Mouse (Mus musculus) 3134 (cell line): ENCODE results near the gene Rftn1.

ENCODE experiments used
- DNase-seq: peaks from one replicate; pipeline ENCODE4 v3.0.0-alpha.2; 2011; ENCODE audit warnings: low spot score; ENCODE audit not compliant: insufficient read length; ENCODE audit errors: extremely low read depth

The Rftn1 gene

DNA sequence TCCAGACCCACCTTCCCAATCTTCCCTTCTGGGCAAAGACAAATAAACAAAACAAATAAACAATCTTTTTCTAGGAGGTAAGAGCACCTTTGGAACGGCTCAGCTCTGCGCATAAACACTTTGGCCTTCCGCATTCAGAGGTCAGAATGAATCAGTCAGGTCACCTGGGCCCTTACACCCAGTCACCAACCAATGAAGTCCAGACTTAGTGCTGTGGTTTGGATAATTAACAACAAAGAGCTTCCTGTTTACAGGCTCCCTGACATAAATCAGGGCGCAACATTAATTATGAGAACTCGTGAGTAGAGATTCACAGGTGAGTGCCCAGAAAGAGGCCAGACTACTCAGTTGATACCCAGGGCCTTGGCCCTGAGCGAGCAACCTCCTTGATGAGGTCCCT lies 194.4 kb downstream of the Rftn1 start:
- no peak for DNase-seq

DNA sequence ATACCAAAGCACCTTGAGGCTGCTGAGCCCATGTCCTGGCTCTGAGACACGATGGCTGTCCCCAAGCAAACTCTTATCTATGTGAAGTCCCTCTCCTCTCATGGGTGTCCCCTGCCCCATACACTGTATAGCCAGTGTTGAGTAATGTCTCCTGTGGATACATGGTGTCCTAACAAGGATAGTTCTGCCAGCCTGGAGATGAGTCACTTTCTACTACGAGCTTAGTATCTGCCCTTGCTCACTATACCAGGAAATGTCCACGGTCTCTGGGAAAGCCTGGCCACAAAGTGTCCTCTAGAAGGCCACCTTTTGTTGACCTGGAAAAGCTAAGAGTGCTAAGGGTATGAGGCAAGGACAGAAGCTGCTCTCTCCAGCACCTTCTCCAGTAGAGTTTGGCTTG lies 195.2 kb downstream of the Rftn1 start:
- no peak for DNase-seq

GRCm38 (mm10) chr17:49993631-49994030 lies 196.8 kb downstream of the Rftn1 start:
- DNase-seq: no peak

DNA sequence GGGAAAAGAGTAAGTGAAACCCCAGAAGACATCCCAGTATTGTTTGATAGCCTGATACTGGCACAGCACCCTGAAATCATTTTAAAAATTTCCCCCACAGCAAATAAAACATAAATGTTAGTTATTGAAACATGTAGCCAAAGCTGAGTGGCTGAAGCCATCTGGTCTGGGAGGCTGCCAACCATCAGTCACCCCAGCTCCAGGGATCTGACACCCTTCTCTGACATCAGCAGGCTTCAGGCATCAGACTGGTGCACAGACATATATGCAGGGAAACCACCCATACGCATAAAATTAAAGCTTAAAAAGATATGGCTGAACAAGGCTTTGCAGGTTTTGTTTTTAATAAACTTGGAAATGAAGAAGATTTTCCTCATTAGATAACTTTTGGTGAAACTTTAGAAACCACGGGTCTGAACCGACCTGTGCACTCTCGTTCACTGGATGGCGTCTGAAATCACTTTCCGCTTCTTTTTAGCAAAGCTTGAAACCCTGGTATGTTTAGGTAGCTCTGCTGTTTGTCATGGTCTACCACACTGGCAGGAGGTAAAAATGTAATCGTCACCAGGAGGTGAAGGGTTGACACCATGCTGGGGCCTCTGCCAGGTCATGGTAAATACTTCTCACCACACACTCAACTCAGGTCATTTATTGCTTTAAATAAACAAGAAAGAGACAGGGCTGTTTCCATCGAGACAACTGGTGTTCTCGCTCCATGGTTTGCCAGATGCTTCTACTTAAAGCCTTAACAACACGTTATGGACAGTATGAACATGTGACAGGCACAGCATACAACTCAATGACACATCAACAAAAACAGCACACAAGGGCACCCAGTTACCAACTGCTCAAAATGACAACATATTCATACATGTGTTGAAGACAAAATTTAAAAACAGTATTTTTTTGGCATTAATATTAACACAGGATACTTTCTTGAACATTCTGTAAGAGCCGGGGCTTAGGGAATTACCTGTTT lies 197.6 kb downstream of the Rftn1 start:
- DNase-seq: no peak

GRCm38 (mm10) chr17:49989583-49989982 lies 200.9 kb downstream of the Rftn1 start:
- DNase-seq: no peak

DNA sequence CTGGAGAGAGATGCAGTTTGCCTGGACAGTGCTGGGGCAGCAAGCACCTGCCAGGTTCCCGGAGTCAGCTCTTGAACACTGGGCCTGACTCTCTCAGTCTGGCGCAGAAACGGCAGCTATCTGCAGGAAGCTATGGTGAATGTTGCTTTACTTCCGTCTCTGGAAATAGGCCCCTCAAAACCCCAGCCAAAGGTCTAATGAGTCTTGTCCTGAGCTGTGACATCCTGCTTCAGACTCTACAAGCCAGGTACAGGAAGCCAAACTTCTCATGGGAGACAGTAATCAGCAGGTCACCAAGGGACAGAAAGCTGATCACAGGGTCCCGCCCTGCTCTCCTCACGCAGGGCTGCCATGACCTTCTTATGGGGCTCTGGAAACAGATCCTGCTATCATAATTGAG lies 203.4 kb downstream of the Rftn1 start:
- DNase-seq: no peak

DNA sequence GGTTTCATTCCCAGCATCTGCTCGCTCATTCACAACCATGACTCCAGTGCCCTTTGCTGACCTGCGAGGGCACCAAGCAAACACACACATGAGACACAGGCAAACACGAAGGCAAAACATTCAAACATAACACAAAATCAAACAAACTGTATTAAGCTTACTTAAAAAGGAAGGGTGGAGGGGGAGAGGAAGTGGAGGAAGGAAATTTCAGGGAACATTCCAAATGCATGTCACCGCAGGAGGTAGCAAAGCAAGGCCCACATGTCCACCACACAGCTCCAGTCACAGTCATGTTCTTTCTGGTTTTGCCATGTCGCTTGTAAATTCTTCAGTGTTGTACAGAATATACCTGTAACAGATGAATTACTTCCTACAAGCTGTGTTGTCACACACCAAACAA lies 207.0 kb downstream of the Rftn1 start:
- DNase-seq: no peak

DNA sequence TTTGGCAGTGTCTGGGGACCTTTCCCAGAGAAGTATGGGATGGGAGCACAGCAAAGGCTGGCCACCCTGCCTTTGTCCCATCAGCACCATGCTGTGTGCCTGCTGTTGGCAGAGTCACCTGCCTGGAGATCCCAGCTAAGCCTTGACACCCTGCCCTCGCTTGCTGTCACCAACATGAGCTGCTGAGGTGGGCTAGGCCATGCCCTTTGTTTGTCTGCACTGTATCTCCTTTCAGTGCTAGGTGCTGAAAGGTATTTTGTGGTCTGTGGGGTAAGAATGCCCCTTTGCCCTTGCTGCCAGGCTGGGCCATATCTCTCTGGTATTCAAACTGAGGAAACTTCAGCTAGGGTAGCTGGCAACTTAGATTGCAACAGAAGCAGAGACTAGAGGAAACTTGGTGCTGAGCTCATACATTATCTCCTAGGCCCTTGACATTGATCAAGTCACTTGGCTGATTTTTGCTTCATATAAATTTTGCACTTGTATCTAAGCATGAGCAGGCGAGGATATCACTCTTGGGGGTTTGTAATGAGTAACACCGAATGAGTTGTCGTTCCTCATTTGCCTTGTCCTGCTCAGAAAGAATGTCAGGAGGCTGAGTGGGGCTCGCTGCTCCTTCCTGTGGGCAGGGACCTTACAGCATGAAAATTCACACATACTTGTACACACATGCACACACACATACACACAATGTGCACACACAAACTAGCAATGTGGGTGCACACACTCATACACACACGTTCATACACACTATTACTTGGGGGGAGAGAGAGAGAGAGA lies 207.7 kb downstream of the Rftn1 start:
- DNase-seq: no peak

DNA sequence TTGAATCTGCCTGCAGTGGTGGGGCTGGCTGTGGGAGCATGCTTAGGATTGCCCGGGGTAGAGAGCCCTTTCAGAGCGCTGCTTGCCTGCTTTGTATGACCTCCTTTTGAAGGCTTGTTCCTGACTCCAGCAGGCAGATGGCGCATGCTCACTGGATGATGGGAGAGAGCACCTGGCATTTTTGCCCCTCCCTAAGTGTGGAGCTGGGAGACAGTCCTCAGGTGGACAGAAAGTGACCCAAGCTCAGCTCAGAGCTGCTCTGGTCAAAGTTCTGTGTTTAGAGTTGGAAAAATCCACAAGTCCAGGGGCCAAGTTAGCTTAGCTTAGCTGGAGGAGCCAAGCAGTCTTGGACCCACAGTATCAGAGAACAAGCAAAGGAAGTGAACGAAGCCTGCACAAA lies 208.9 kb downstream of the Rftn1 start:
- no peak for DNase-seq

- DNase-seq: no peak
These were observed 210.7 kb downstream of the Rftn1 start for GRCm38 (mm10) chr17:49979761-49980285.

- no peak for DNase-seq
These were observed 213.1 kb downstream of the Rftn1 start for GRCm38 (mm10) chr17:49977424-49977790.

- DNase-seq: no peak
These were observed 213.6 kb downstream of the Rftn1 start for GRCm38 (mm10) chr17:49976678-49977423.

DNA sequence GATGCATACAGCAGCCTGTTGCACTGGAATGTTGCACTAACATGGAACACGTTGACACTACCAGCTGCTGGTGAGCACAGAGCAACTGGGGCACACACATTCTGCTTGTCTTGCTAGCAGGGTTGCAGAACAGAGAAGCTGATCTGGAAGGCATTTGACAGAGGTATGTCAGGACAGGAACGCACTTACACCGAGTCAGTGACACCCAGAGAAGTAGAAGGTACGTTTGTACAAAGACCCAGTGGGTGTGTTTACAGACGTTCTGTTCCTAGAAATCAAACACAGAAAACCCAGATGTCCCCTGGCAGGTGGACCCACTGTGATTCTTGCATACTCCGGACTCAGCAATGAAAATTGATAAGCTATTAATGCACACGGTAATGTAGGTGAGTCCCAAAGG lies 215.0 kb downstream of the Rftn1 start:
- DNase-seq: no peak

DNA sequence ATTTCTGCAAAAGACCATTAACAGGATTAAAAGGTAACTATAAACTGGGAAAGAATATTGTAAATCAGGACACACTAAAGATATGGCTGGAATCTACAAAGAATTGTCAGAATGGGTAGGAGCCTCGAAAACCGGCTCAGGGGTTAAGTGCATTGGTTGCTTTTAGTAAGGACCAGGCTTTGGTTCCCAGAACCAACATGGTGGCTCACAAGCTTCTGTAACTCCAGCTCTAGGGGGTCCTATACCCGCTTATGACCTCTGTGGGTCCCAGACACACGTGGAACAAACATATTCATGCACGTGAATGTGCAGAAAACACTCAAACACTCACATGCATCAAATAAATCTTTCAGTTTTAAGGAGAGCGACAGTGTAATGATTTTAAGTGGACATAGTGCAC lies 215.5 kb downstream of the Rftn1 start:
- no peak for DNase-seq

GRCm38 (mm10) chr17:49972164-49972563 lies 218.3 kb downstream of the Rftn1 start:
- DNase-seq: no peak

GRCm38 (mm10) chr17:49971057-49971456 lies 219.4 kb downstream of the Rftn1 start:
- no peak for DNase-seq

DNA sequence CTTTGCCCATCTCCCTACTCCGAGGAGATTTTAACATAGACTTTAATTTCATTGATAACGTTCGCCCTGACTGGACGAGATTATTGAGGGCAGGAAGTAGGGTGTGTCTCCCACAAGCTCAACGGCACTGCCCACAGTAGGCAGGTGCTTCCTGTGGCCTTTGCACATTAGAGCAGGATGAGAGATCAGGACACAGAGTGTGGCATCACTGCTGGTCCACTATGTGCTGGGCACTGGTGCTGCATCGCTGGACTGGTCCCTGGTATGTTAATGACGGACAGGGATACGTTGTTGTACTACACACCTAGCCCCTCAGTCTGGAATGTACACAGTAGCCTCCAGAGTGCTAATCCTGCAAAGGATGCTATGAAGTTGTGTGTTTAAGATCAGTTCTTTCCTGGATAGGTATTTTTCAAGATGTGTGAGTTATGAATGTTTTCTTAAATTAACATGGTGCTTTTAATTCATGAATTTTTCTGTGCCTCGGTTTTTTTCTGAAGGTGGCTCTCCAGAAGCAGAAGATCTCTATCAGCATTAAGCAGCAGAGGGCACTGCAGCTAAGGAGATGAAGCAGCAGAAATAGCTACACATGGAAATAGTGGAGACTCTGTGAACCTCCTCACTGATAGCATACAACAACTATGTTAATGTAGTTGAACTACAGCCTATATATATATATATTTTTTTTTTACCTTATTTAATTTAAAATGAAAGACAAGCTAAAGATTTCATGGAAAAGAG lies 221.8 kb downstream of the Rftn1 start:
- no peak for DNase-seq

- DNase-seq: no peak
These were observed 224.4 kb downstream of the Rftn1 start for GRCm38 (mm10) chr17:49965846-49966762.

DNA sequence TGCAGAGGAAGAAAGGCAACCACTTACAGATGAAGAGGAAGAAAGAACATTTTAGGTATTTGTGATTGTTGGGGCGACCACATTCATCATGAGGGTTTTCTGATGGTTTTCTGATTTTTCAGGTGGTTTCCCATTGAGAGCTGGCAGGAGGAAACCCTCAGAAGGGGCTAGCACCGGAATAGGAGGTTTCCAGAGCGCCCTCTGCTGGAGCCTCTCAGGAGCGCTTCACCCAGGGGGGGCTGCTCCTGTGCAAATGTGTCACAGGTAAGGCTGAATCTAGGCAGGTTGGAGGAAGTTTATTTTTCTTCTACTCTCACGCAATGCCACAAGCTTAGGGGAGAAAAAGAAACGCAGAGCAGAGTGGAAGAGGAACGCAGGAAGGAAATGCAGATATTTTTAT lies 225.4 kb downstream of the Rftn1 start:
- no peak for DNase-seq
